9 mouse cellular contexts compared by ENCODE assay signal in genomic region chr13:50464621-50465562, GRCm38 (mm10). TPM values are rescaled to one million over a fixed set of nuclear protein-coding genes. Genes with fewer than 3 reads are reported as not detected.
DNase-seq lines count a peak whose midpoint lies in the region; ATAC-seq and TF ChIP-seq lines count a peak whose summit lies in the region.
"Had no signal": no experiment of that assay in that cellular context is flagged by ENCODE, and none has a peak within 500 bp of the region (broad histone marks: within the 10 kb centered on the region; RNA-seq: fewer than 3 reads in every experiment).

No protein-coding gene starts in this region.

- no peaks in the 10 kb centered on the region for H3K9me3 ChIP-seq in heart, embryonic 12.5 days (replicated peaks)
- no peaks in the 10 kb centered on the region for H3K9me3 ChIP-seq in embryonic facial prominence, embryonic 13.5 days
- no peaks in the 10 kb centered on the region for H3K9me3 ChIP-seq in kidney, embryonic 14.5 days (ENCODE audit: control insufficient read depth, low read length)
- H3K9me3 ChIP-seq in midbrain, embryonic 15.5 days: no peaks in the 10 kb centered on the region

- peak overlapping the region; percentile 28 for H3K4me3 ChIP-seq in heart, embryonic 12.5 days
- H3K4me3 ChIP-seq in heart, adult 2 months: no peak overlapping the region
- H3K4me3 ChIP-seq in embryonic facial prominence, embryonic 13.5 days: peak overlapping the region; percentile 30
- H3K4me3 ChIP-seq in kidney, embryonic 14.5 days (ENCODE audit: low read length): peak overlapping the region; percentile 21; the same call in 1 of the 2 replicates
- peak overlapping the region; percentile 22 for H3K4me3 ChIP-seq in midbrain, embryonic 15.5 days

- no peak for DNase-seq in heart, adult 2 months
- DNase-seq in thymus, postnatal 10 days (ENCODE audit: low spot score in 2 of 2): no peak
- DNase-seq in MN1 (ENCODE audit: low spot score): no peak
- no peak for DNase-seq in ovary, postnatal 14 days (ENCODE audit: low spot score)

- 0 out of 2 replicates have a peak overlapping the region, but pooled peaks have one; percentile 24 for H3K9ac ChIP-seq in heart, embryonic 12.5 days
- H3K9ac ChIP-seq in heart, adult 2 months (ENCODE audit: low read depth, low read length): no peak overlapping the region
- H3K9ac ChIP-seq in embryonic facial prominence, embryonic 13.5 days: 0 out of 2 replicates have a peak overlapping the region, but pooled peaks have one; percentile 11
- no peak overlapping the region for H3K9ac ChIP-seq in kidney, embryonic 14.5 days (ENCODE audit: low read depth, low read length)
- 0 out of 2 replicates have a peak overlapping the region, but pooled peaks have one; percentile 7 for H3K9ac ChIP-seq in midbrain, embryonic 15.5 days

- no peaks in the 10 kb centered on the region for H3K4me1 ChIP-seq in heart, embryonic 12.5 days (replicated peaks)
- no peaks in the 10 kb centered on the region for H3K4me1 ChIP-seq in heart, adult 2 months (ENCODE audit: control insufficient read depth, insufficient read depth, low read length)
- H3K4me1 ChIP-seq in embryonic facial prominence, embryonic 13.5 days: no peaks in the 10 kb centered on the region
- H3K4me1 ChIP-seq in kidney, embryonic 14.5 days (ENCODE audit: control insufficient read depth, insufficient read depth, low read length): no peaks in the 10 kb centered on the region
- no peaks in the 10 kb centered on the region for H3K4me1 ChIP-seq in midbrain, embryonic 15.5 days

- TF ChIP-seq EP300 in heart, adult 2 months (IDR thresholded peaks at IDR 0.05; ENCODE audit: insufficient read depth, low read depth, low read length): no peak

- WGBS in heart, embryonic 12.5 days: 25% methylated on average over 27 of the region's 27 CpGs
- 37% methylated on average over 27 of the region's 27 CpGs for WGBS in heart, adult 2 months
- 41% methylated on average over 27 of the region's 27 CpGs for WGBS in embryonic facial prominence, embryonic 13.5 days
- WGBS in kidney, embryonic 14.5 days: 34% methylated on average over 27 of the region's 27 CpGs
- 47% methylated on average over 27 of the region's 27 CpGs for WGBS in midbrain, embryonic 15.5 days

- no peak overlapping the region for H3K27ac ChIP-seq in heart, embryonic 12.5 days (ENCODE audit: poor library complexity, severe bottlenecking)
- H3K27ac ChIP-seq in heart, adult 2 months: no peak overlapping the region
- no peak overlapping the region for H3K27ac ChIP-seq in embryonic facial prominence, embryonic 13.5 days
- no peak overlapping the region for H3K27ac ChIP-seq in kidney, embryonic 14.5 days (ENCODE audit: low read depth, low read length)
- H3K27ac ChIP-seq in midbrain, embryonic 15.5 days: no peak overlapping the region

- H3K27me3 ChIP-seq in heart, embryonic 12.5 days (replicated peaks): no peaks in the 10 kb centered on the region
- no peaks in the 10 kb centered on the region for H3K27me3 ChIP-seq in heart, adult 2 months (ENCODE audit: control insufficient read depth, insufficient read depth, low read length)
- no peaks in the 10 kb centered on the region for H3K27me3 ChIP-seq in embryonic facial prominence, embryonic 13.5 days
- H3K27me3 ChIP-seq in kidney, embryonic 14.5 days (ENCODE audit: control insufficient read depth, insufficient read depth, low read length): no peaks in the 10 kb centered on the region
- no peaks in the 10 kb centered on the region for H3K27me3 ChIP-seq in midbrain, embryonic 15.5 days (replicated peaks)

- TF ChIP-seq CTCF in heart, adult 2 months (IDR thresholded peaks at IDR 0.05): no peak

- peak overlapping the region; percentile 67 for H3K4me2 ChIP-seq in heart, embryonic 12.5 days
- peak overlapping the region; percentile 56 for H3K4me2 ChIP-seq in embryonic facial prominence, embryonic 13.5 days
- peak overlapping the region; percentile 42 for H3K4me2 ChIP-seq in kidney, embryonic 14.5 days (replicated peaks; ENCODE audit: low read depth, low read length)
- peak overlapping the region; percentile 41 for H3K4me2 ChIP-seq in midbrain, embryonic 15.5 days

- no peaks in the 10 kb centered on the region for H3K79me2 ChIP-seq in heart, adult 2 months (replicated peaks; ENCODE audit: control insufficient read depth, insufficient read depth, low read length)

- intact Hi-C loops in heart, adult 2 months (cut with DNase I): no loop called here

- no peak for ATAC-seq in heart, embryonic 12.5 days (ENCODE audit: insufficient number of reproducible peaks, low FRiP score)
- no peak for ATAC-seq in embryonic facial prominence, embryonic 13.5 days (ENCODE audit: insufficient number of reproducible peaks, insufficient read depth, low FRiP score, low TSS enrichment, low read depth)
- no peak for ATAC-seq in kidney, embryonic 14.5 days (ENCODE audit: low FRiP score, low TSS enrichment)
- ATAC-seq in midbrain, embryonic 15.5 days (replicated peaks): peak; percentile 66; the same call in 1 of the 2 replicates

- H3K36me3 ChIP-seq in heart, embryonic 12.5 days: no peaks in the 10 kb centered on the region
- no peaks in the 10 kb centered on the region for H3K36me3 ChIP-seq in heart, adult 2 months (ENCODE audit: control insufficient read depth, insufficient read depth, low read length)
- no peaks in the 10 kb centered on the region for H3K36me3 ChIP-seq in embryonic facial prominence, embryonic 13.5 days
- no peaks in the 10 kb centered on the region for H3K36me3 ChIP-seq in kidney, embryonic 14.5 days (ENCODE audit: control insufficient read depth, insufficient read depth, low read length)
- H3K36me3 ChIP-seq in midbrain, embryonic 15.5 days (replicated peaks): no peaks in the 10 kb centered on the region

- TF ChIP-seq POLR2A in heart, adult 2 months (IDR thresholded peaks at IDR 0.05; ENCODE audit: insufficient read depth, low read depth, low read length): no peak

RNA-seq across cellular contexts. Expression of gene Nutm2, which starts 2.2 kb away (rescaled TPM):
- not detected in 2 replicates for polyA plus RNA-seq in heart, embryonic 12.5 days (2016; fragmentation: Nextera tagmentation; extraction: Ambion mirVana)
- not detected for total RNA-seq in heart, adult 2 months (2021)
- not detected in 2 replicates for polyA plus RNA-seq in heart, adult 2 months (2012; rRNA removed)
- not detected in 2 replicates for polyA plus RNA-seq in embryonic facial prominence, embryonic 13.5 days (2015; fragmentation: Nextera tagmentation; extraction: Ambion mirVana)
- not detected in 2 replicates for polyA plus RNA-seq in kidney, embryonic 14.5 days (2014; fragmentation: Nextera tagmentation; extraction: Ambion mirVana)
- not detected in 2 replicates for polyA plus RNA-seq in midbrain, embryonic 15.5 days (2015; fragmentation: Nextera tagmentation; extraction: Ambion mirVana)
- total RNA-seq: neutrophil, adult 5-6 weeks had no signal

RNA-seq across cellular contexts. Expression of gene Gm47429, which starts 21.2 kb away (rescaled TPM):
- polyA plus RNA-seq in heart, embryonic 12.5 days (2016; fragmentation: Nextera tagmentation; extraction: Ambion mirVana): not detected in 2 replicates
- not detected for total RNA-seq in heart, adult 2 months (2021)
- polyA plus RNA-seq in heart, adult 2 months (2012; rRNA removed): not detected in 2 replicates
- not detected in 2 replicates for polyA plus RNA-seq in embryonic facial prominence, embryonic 13.5 days (2015; fragmentation: Nextera tagmentation; extraction: Ambion mirVana)
- polyA plus RNA-seq in kidney, embryonic 14.5 days (2014; fragmentation: Nextera tagmentation; extraction: Ambion mirVana): not detected in 2 replicates
- not detected in 2 replicates for polyA plus RNA-seq in midbrain, embryonic 15.5 days (2015; fragmentation: Nextera tagmentation; extraction: Ambion mirVana)
- total RNA-seq: neutrophil, adult 5-6 weeks had no signal

RNA-seq across cellular contexts. Expression of gene Fbxw17, which starts 47.2 kb away (rescaled TPM):
- 24.6 and 29.8 TPM in 2 replicates for polyA plus RNA-seq in heart, embryonic 12.5 days (2016; fragmentation: Nextera tagmentation; extraction: Ambion mirVana)
- total RNA-seq in heart, adult 2 months (2021): 1 to 10 TPM; 3.5 to 4.5 TPM
- 10.0 and 12.0 TPM in 2 replicates for polyA plus RNA-seq in heart, adult 2 months (2012; rRNA removed)
- 32.6 and 40.4 TPM in 2 replicates for polyA plus RNA-seq in embryonic facial prominence, embryonic 13.5 days (2015; fragmentation: Nextera tagmentation; extraction: Ambion mirVana)
- polyA plus RNA-seq in kidney, embryonic 14.5 days (2014; fragmentation: Nextera tagmentation; extraction: Ambion mirVana): 23.4 and 30.4 TPM in 2 replicates
- polyA plus RNA-seq in midbrain, embryonic 15.5 days (2015; fragmentation: Nextera tagmentation; extraction: Ambion mirVana): 36.2 and 42.1 TPM in 2 replicates

Comparison
In these comparisons a context has a peak if more than half of its experiments do, and no peak if none do; other contexts are left out.
1. H3K9ac ChIP-seq: peak in heart, embryonic 12.5 days (single experiment), embryonic facial prominence, embryonic 13.5 days (single experiment) and midbrain, embryonic 15.5 days (single experiment); none in heart, adult 2 months (single experiment) and kidney, embryonic 14.5 days (single experiment).
2. Peak in every context shown above with its lines, with median percentiles within 50 percentile points of each other: H3K4me2 ChIP-seq.